Mouse (Mus musculus): ENCODE measurements around the gene Cmya5.

Cmya5 gene

GRCm38 (mm10) chr13:93060437-93060836 lies 84.1 kb downstream of the Cmya5 start:
- no peak for DNase-seq

GRCm38 (mm10) chr13:93058551-93059011 lies 85.9 kb downstream of the Cmya5 start:
- no peak for DNase-seq

- no peak for DNase-seq
These were observed 86.8 kb downstream of the Cmya5 start for GRCm38 (mm10) chr13:93057492-93058260.

GRCm38 (mm10) chr13:93056091-93056490 lies 88.4 kb downstream of the Cmya5 start:
- no peak for DNase-seq

GRCm38 (mm10) chr13:93051483-93051882 lies 93.0 kb downstream of the Cmya5 start:
- DNase-seq: no peak

GRCm38 (mm10) chr13:93041021-93041420 lies 103.5 kb downstream of the Cmya5 start:
- no peak for DNase-seq

GRCm38 (mm10) chr13:93036218-93036617 lies 108.3 kb downstream of the Cmya5 start:
- DNase-seq: no peak

- DNase-seq: no peak
These were observed 115.2 kb downstream of the Cmya5 start for GRCm38 (mm10) chr13:93029337-93029736.

GRCm38 (mm10) chr13:93024837-93025236 lies 119.7 kb downstream of the Cmya5 start:
- DNase-seq: no peak

GRCm38 (mm10) chr13:93022158-93022557 lies 122.4 kb downstream of the Cmya5 start:
- no peak for DNase-seq

- DNase-seq: no peak
These were observed 131.6 kb downstream of the Cmya5 start for GRCm38 (mm10) chr13:93012952-93013351.

GRCm38 (mm10) chr13:93011315-93011714 lies 133.2 kb downstream of the Cmya5 start:
- no peak for DNase-seq

- DNase-seq: no peak
These were observed 134.0 kb downstream of the Cmya5 start for GRCm38 (mm10) chr13:93010524-93010923.

- DNase-seq: no peak
These were observed 137.4 kb downstream of the Cmya5 start for GRCm38 (mm10) chr13:93007078-93007477.

- no peak for DNase-seq
These were observed 138.2 kb downstream of the Cmya5 start for GRCm38 (mm10) chr13:93006347-93006746.

GRCm38 (mm10) chr13:93004003-93004402 lies 140.5 kb downstream of the Cmya5 start:
- no peak for DNase-seq

- no peak for DNase-seq
These were observed 142.1 kb downstream of the Cmya5 start for GRCm38 (mm10) chr13:93002456-93002855.

- no peak for DNase-seq
These were observed 143.7 kb downstream of the Cmya5 start for GRCm38 (mm10) chr13:93000640-93001351.

GRCm38 (mm10) chr13:92999860-93000259 lies 144.7 kb downstream of the Cmya5 start:
- no peak for DNase-seq

GRCm38 (mm10) chr13:92994743-92995142 lies 149.8 kb downstream of the Cmya5 start:
- DNase-seq: no peak

- no peak for DNase-seq
These were observed 151.7 kb downstream of the Cmya5 start for GRCm38 (mm10) chr13:92992823-92993222.

Data from cerebellum, adult 11 months (tissue).